ENCODE assay signal across 13 mouse cellular contexts in genomic region chr17:9763110-9763509, GRCm38 (mm10).
DNase-seq lines count a peak whose midpoint lies in the region; ATAC-seq and TF ChIP-seq lines count a peak whose summit lies in the region.
"Had no signal": no experiment of that assay in that cellular context is flagged by ENCODE, and none has a peak within 500 bp of the region (broad histone marks: within the 10 kb centered on the region; RNA-seq: fewer than 3 reads in every experiment).

No protein-coding gene starts in this region.

- ATAC-seq in forebrain, embryonic 12.5 days (ENCODE audit: low FRiP score), result no peak
- ATAC-seq in neural tube, embryonic 15.5 days (ENCODE audit: low FRiP score), result no peak
- no peak for ATAC-seq in kidney, embryonic 15.5 days (replicated peaks; ENCODE audit: low FRiP score)
- ATAC-seq: intestine, postnatal 0 days had no signal

- no peak for TF ChIP-seq CTCF in gastrocnemius, adult 2 months (IDR thresholded peaks at IDR 0.05)
- TF ChIP-seq CTCF in lung, adult 2 months (IDR thresholded peaks at IDR 0.05; ENCODE audit: insufficient read depth, low read length), result no peak

- peaks cover 58% of the 10 kb centered on the region for H3K4me1 ChIP-seq in forebrain, embryonic 12.5 days
- peaks cover 34% of the 10 kb centered on the region for H3K4me1 ChIP-seq in neural tube, embryonic 15.5 days
- 0 out of 2 replicates have a peak, but pooled peaks cover 6% of the 10 kb centered on the region for H3K4me1 ChIP-seq in lung, adult 2 months (ENCODE audit: control insufficient read depth, insufficient read depth, low read length)
- H3K4me1 ChIP-seq in kidney, embryonic 15.5 days, result peaks cover 35% of the 10 kb centered on the region

- no peak for TF ChIP-seq POLR2A in lung, adult 2 months (IDR thresholded peaks at IDR 0.05; ENCODE audit: borderline replicate concordance, extremely low read depth, low read depth, low read length)

- intact Hi-C loops in gastrocnemius, adult 2 months (cut with DNase I), result loop anchor here (10.0 kb wide), 1 partner anchor 272 kb away; no protein-coding TSS in a partner anchor

- no peaks in the 10 kb centered on the region for H3K36me3 ChIP-seq in forebrain, embryonic 12.5 days (replicated peaks)
- no peaks in the 10 kb centered on the region for H3K36me3 ChIP-seq in neural tube, embryonic 15.5 days
- H3K36me3 ChIP-seq in kidney, embryonic 15.5 days, result no peaks in the 10 kb centered on the region
- H3K36me3 ChIP-seq: G1E had no signal

- H3K27me3 ChIP-seq in forebrain, embryonic 12.5 days, result 0 out of 2 replicates have a peak, but pooled peaks cover 3% of the 10 kb centered on the region
- H3K27me3 ChIP-seq in neural tube, embryonic 15.5 days (replicated peaks), result no peaks in the 10 kb centered on the region
- 0 out of 2 replicates have a peak, but pooled peaks cover 4% of the 10 kb centered on the region for H3K27me3 ChIP-seq in kidney, embryonic 15.5 days

- H3K4me3 ChIP-seq in gastrocnemius, adult 2 months, result no peak overlapping the region
- H3K4me3 ChIP-seq in forebrain, embryonic 12.5 days (replicated peaks), result no peak overlapping the region
- no peak overlapping the region for H3K4me3 ChIP-seq in neural tube, embryonic 15.5 days (replicated peaks)
- no peak overlapping the region for H3K4me3 ChIP-seq in lung, adult 2 months (replicated peaks; ENCODE audit: extremely low read depth, low read depth, low read length)
- H3K4me3 ChIP-seq in kidney, embryonic 15.5 days (replicated peaks), result no peak overlapping the region

- DNase-seq in gastrocnemius, adult 2 months, result no peak
- no peak for DNase-seq in gastrocnemius, adult 18-20 months (ENCODE audit: low spot score)
- peak; percentile 61 for DNase-seq in mesoderm, embryonic 11.5 days (ENCODE audit: low read depth, low spot score)
- no peak for DNase-seq in lung, adult 2 months
- no peak for DNase-seq in cerebellum, adult 11 months
- DNase-seq: liver; thymus, postnatal 14 days had no signal

- H3K4me2 ChIP-seq in forebrain, embryonic 12.5 days, result peak overlapping the region; percentile 61
- H3K4me2 ChIP-seq in neural tube, embryonic 15.5 days, result no peak overlapping the region
- H3K4me2 ChIP-seq in kidney, embryonic 15.5 days, result no peak overlapping the region

- peak overlapping the region; percentile 76; the same call in 1 of the 2 replicates for H3K27ac ChIP-seq in gastrocnemius, adult 2 months
- peak overlapping the region; percentile 90 for H3K27ac ChIP-seq in forebrain, embryonic 12.5 days
- peak overlapping the region; percentile 80 for H3K27ac ChIP-seq in neural tube, embryonic 15.5 days (replicated peaks)
- no peak overlapping the region; the same call in 1 of the 2 replicates for H3K27ac ChIP-seq in kidney, embryonic 15.5 days
- H3K27ac ChIP-seq: macrophage had no signal

- under 1% methylated on average over 9 of the region's 9 CpGs for WGBS in forebrain, embryonic 12.5 days
- 12% methylated on average over 9 of the region's 9 CpGs for WGBS in neural tube, embryonic 15.5 days
- WGBS in lung, adult 2 months, result 62% methylated on average over 9 of the region's 9 CpGs
- 37% methylated on average over 9 of the region's 9 CpGs for WGBS in kidney, embryonic 15.5 days

- H3K9ac ChIP-seq in forebrain, embryonic 12.5 days, result peak overlapping the region; percentile 21; the same call in 1 of the 2 replicates
- 0 out of 2 replicates have a peak overlapping the region, but pooled peaks have one; percentile 4 for H3K9ac ChIP-seq in neural tube, embryonic 15.5 days (replicated peaks)
- H3K9ac ChIP-seq in kidney, embryonic 15.5 days, result no peak overlapping the region

- H3K9me3 ChIP-seq in forebrain, embryonic 12.5 days, result no peaks in the 10 kb centered on the region
- no peaks in the 10 kb centered on the region for H3K9me3 ChIP-seq in neural tube, embryonic 15.5 days (replicated peaks)
- no peaks in the 10 kb centered on the region for H3K9me3 ChIP-seq in kidney, embryonic 15.5 days (replicated peaks)
